Mouse (Mus musculus): ENCODE data around the gene Wdr70.
"Not testable (repeated sequence)": the region's sequence is repeated elsewhere in the genome, so short reads cannot be mapped to it uniquely, and the experiment has no call there.

Wdr70 gene

GRCm38 (mm10) chr15:8098774-8099749, at the start of gene Wdr70:
TSS of gene Wdr70 (minus strand) at chr15:8099209.
- DNase-seq = peak; percentile 95 to 100

GRCm38 (mm10) chr15:8135606-8136005, 36.6 kb upstream of the Wdr70 start:
- DNase-seq = no peak

GRCm38 (mm10) chr15:8131761-8132160, 32.8 kb upstream of the Wdr70 start:
- no peak for DNase-seq

GRCm38 (mm10) chr15:8131268-8131667, 32.3 kb upstream of the Wdr70 start:
- DNase-seq = no peak

- no peak for DNase-seq
These were observed 30.3 kb upstream of the Wdr70 start for GRCm38 (mm10) chr15:8129281-8129680.

GRCm38 (mm10) chr15:8109782-8110181, 10.8 kb upstream of the Wdr70 start:
- no peak for DNase-seq

- DNase-seq = peak; percentile 93
These were observed 10.1 kb upstream of the Wdr70 start, which contains the start of gene Nup155 for GRCm38 (mm10) chr15:8108966-8109743. TSS of gene Nup155 (plus strand) at chr15:8109273.

GRCm38 (mm10) chr15:8108360-8108965, 9.5 kb upstream of the Wdr70 start:
- no peak for DNase-seq

GRCm38 (mm10) chr15:8101975-8102542, 3.0 kb upstream of the Wdr70 start:
- not testable (repeated sequence) for DNase-seq

- DNase-seq = peak; percentile 39 to 42
These were observed 1.2 kb downstream of the Wdr70 start for GRCm38 (mm10) chr15:8097853-8098252.

GRCm38 (mm10) chr15:8092668-8093067, 6.3 kb downstream of the Wdr70 start:
- not testable (repeated sequence) for DNase-seq

- DNase-seq = no peak
These were observed 8.3 kb downstream of the Wdr70 start for GRCm38 (mm10) chr15:8090685-8091084.

GRCm38 (mm10) chr15:8088715-8089114, 10.3 kb downstream of the Wdr70 start:
- no peak for DNase-seq

- no peak for DNase-seq
These were observed 11.7 kb downstream of the Wdr70 start for GRCm38 (mm10) chr15:8087293-8087692.

GRCm38 (mm10) chr15:8082139-8082538, 16.9 kb downstream of the Wdr70 start:
- no peak for DNase-seq

GRCm38 (mm10) chr15:8073159-8073558, 25.9 kb downstream of the Wdr70 start:
- DNase-seq = not testable (repeated sequence)

- no peak for DNase-seq
These were observed 33.8 kb downstream of the Wdr70 start for GRCm38 (mm10) chr15:8065221-8065620.

- DNase-seq = no peak
These were observed 47.8 kb downstream of the Wdr70 start for GRCm38 (mm10) chr15:8051177-8051576.

GRCm38 (mm10) chr15:8039834-8040233, 59.2 kb downstream of the Wdr70 start:
- DNase-seq = no peak

- no peak for DNase-seq
These were observed 60.6 kb downstream of the Wdr70 start for GRCm38 (mm10) chr15:8038457-8038856.

- DNase-seq = no peak
These were observed 61.2 kb downstream of the Wdr70 start for GRCm38 (mm10) chr15:8037825-8038224.

- DNase-seq = no peak
These were observed 67.8 kb downstream of the Wdr70 start for GRCm38 (mm10) chr15:8031211-8031610.

GRCm38 (mm10) chr15:8030643-8031042, 68.4 kb downstream of the Wdr70 start:
- DNase-seq = peak; percentile 22 to 24

Measured in cerebellum, adult 18-20 months (tissue).